Mouse (Mus musculus): ENCODE measurements around the gene H2-Q2. TPM values are rescaled to one million over a fixed set of nuclear protein-coding genes. Genes with fewer than 3 reads are reported as not detected.
A peak's percentile ranks its signal among the peaks of the same experiment; 100 is the strongest.
"Not testable (repeated sequence)": the region's sequence is repeated elsewhere in the genome, so short reads cannot be mapped to it uniquely, and the experiment has no call there.

H2-Q2 gene
- polyA plus RNA-seq, 2 experiments = 0.57 to 1.8 TPM

GRCm38 (mm10) chr17:35379729-35380451 lies 37.8 kb downstream of the H2-Q2 start:
- Histone ChIP-seq H3K9me3 (ENCODE audit: control insufficient read depth, low read length) (no peaks in the 10 kb centered on the region), H3K4me2 (ENCODE audit: low read depth) (peak overlapping the region; percentile 68), H3K36me3 (replicated peaks; ENCODE audit: control insufficient read depth, insufficient read depth, low read depth) (no peaks in the 10 kb centered on the region), H3K27me3 (ENCODE audit: control insufficient read depth, insufficient read depth, low read length) (peaks cover 11% of the 10 kb centered on the region), H3K4me3 (ENCODE audit: insufficient read depth in 1 of 2, low read depth in 2 of 2, low read length in 2 of 2) (peak overlapping the region; percentile 55 to 56), H3K9ac (replicated peaks) (peak overlapping the region; percentile 13; the same call in 1 of the 2 replicates), H3K4me1 (replicated peaks; ENCODE audit: control insufficient read depth in 2 of 2, insufficient read depth in 2 of 2, low read length in 1 of 2) (0 out of 4 replicates have a peak, but pooled peaks cover 0 to 3% of the 10 kb centered on the region in 2 experiments), H3K27ac (no peak overlapping the region)
- DNase-seq (ENCODE audit: low read depth in 3 of 3, low spot score in 3 of 3) (no peak), ATAC-seq (ENCODE audit: insufficient read depth) (peak; percentile 31; the same call in 1 of the 2 replicates)
- WGBS (ENCODE audit: insufficient replicate concordance) = 1% methylated on average over 70 of the region's 70 CpGs
- TF ChIP-seq CTCF (IDR thresholded peaks at IDR 0.05; ENCODE audit: low read depth) = no peak
- no peak for TF ChIP-seq EP300 (IDR thresholded peaks at IDR 0.05; ENCODE audit: low read depth)

GRCm38 (mm10) chr17:35389796-35390195 lies 47.8 kb downstream of the H2-Q2 start:
- WGBS (ENCODE audit: insufficient replicate concordance) = 6% methylated on average over 7 of the region's 7 CpGs
- TF ChIP-seq CTCF (IDR thresholded peaks at IDR 0.05; ENCODE audit: low read depth) = peak; percentile 70
- not testable (repeated sequence) for H3K4me3 ChIP-seq (ENCODE audit: insufficient read depth in 1 of 2, low read depth in 2 of 2, low read length in 2 of 2); DNase-seq (ENCODE audit: low read depth in 3 of 3, low spot score in 3 of 3); H3K36me3 ChIP-seq (replicated peaks; ENCODE audit: control insufficient read depth, insufficient read depth, low read depth); H3K27me3 ChIP-seq (ENCODE audit: control insufficient read depth, insufficient read depth, low read length); H3K4me2 ChIP-seq (ENCODE audit: low read depth); H3K4me1 ChIP-seq (replicated peaks; ENCODE audit: control insufficient read depth in 2 of 2, insufficient read depth in 2 of 2, low read length in 1 of 2); H3K9ac ChIP-seq (replicated peaks); H3K9me3 ChIP-seq (ENCODE audit: control insufficient read depth, low read length); ATAC-seq (ENCODE audit: insufficient read depth); H3K27ac ChIP-seq

- not testable (repeated sequence) for H3K27me3 ChIP-seq (ENCODE audit: control insufficient read depth, insufficient read depth, low read length); DNase-seq (ENCODE audit: low read depth in 3 of 3, low spot score in 3 of 3); H3K9me3 ChIP-seq (ENCODE audit: control insufficient read depth, low read length); H3K4me1 ChIP-seq (replicated peaks; ENCODE audit: control insufficient read depth in 2 of 2, insufficient read depth in 2 of 2, low read length in 1 of 2); H3K4me3 ChIP-seq (ENCODE audit: insufficient read depth in 1 of 2, low read depth in 2 of 2, low read length in 2 of 2); H3K36me3 ChIP-seq (replicated peaks; ENCODE audit: control insufficient read depth, insufficient read depth, low read depth); H3K4me2 ChIP-seq (ENCODE audit: low read depth); H3K9ac ChIP-seq (replicated peaks); ATAC-seq (ENCODE audit: insufficient read depth); H3K27ac ChIP-seq
- WGBS (ENCODE audit: insufficient replicate concordance) = 41% methylated on average over 2 of the region's 2 CpGs
These were observed 50.6 kb downstream of the H2-Q2 start for GRCm38 (mm10) chr17:35392671-35393070.

- H3K4me1 ChIP-seq (replicated peaks; ENCODE audit: control insufficient read depth in 2 of 2, insufficient read depth in 2 of 2, low read length in 1 of 2); H3K9me3 ChIP-seq (ENCODE audit: control insufficient read depth, low read length); H3K4me3 ChIP-seq (ENCODE audit: insufficient read depth in 1 of 2, low read depth in 2 of 2, low read length in 2 of 2); H3K9ac ChIP-seq (replicated peaks); DNase-seq (ENCODE audit: low read depth in 3 of 3, low spot score in 3 of 3); H3K36me3 ChIP-seq (replicated peaks; ENCODE audit: control insufficient read depth, insufficient read depth, low read depth); H3K4me2 ChIP-seq (ENCODE audit: low read depth); H3K27ac ChIP-seq; H3K27me3 ChIP-seq (ENCODE audit: control insufficient read depth, insufficient read depth, low read length): not testable (repeated sequence)
- peak; percentile 77 for ATAC-seq (ENCODE audit: insufficient read depth)
- WGBS (ENCODE audit: insufficient replicate concordance) = 4% methylated on average over 49 of the region's 75 CpGs
These were observed 52.1 kb downstream of the H2-Q2 start for GRCm38 (mm10) chr17:35393864-35394800.

Other genes starting within 250 kb of the H2-Q2 start
- gene Ly6g5c, start 234.0 kb upstream of the H2-Q2 start, polyA plus RNA-seq (2012; rRNA removed) = not detected in 2 replicates
- not detected in 2 replicates for gene Ly6g5c, start 234.0 kb upstream of the H2-Q2 start, polyA plus RNA-seq (2014; fragmentation: Nextera tagmentation; extraction: Ambion mirVana)
- 0.57 and 0.70 TPM in 2 replicates for gene Ly6g5b, start 226.8 kb upstream of the H2-Q2 start, polyA plus RNA-seq (2012; rRNA removed)
- 0.27 TPM in 1 of 2 replicates, not detected in the other for gene Ly6g5b, start 226.8 kb upstream of the H2-Q2 start, polyA plus RNA-seq (2014; fragmentation: Nextera tagmentation; extraction: Ambion mirVana)
- 8.9 and 10.0 TPM in 2 replicates for gene Gpank1, start 220.8 kb upstream of the H2-Q2 start, polyA plus RNA-seq (2012; rRNA removed)
- gene Gpank1, start 220.8 kb upstream of the H2-Q2 start, polyA plus RNA-seq (2014; fragmentation: Nextera tagmentation; extraction: Ambion mirVana) = 12.2 and 12.7 TPM in 2 replicates
- 79.2 and 106 TPM in 2 replicates for gene Csnk2b, start 220.2 kb upstream of the H2-Q2 start, polyA plus RNA-seq (2012; rRNA removed)
- 127 and 142 TPM in 2 replicates for gene Csnk2b, start 220.2 kb upstream of the H2-Q2 start, polyA plus RNA-seq (2014; fragmentation: Nextera tagmentation; extraction: Ambion mirVana)
- gene D17H6S53E, start 215.9 kb upstream of the H2-Q2 start, polyA plus RNA-seq (2012; rRNA removed) = 0.75 and 1.5 TPM in 2 replicates
- gene D17H6S53E, start 215.9 kb upstream of the H2-Q2 start, polyA plus RNA-seq (2014; fragmentation: Nextera tagmentation; extraction: Ambion mirVana) = 1.3 and 1.5 TPM in 2 replicates
- 285 and 317 TPM in 2 replicates for gene Apom, start 210.2 kb upstream of the H2-Q2 start, polyA plus RNA-seq (2012; rRNA removed)
- gene Apom, start 210.2 kb upstream of the H2-Q2 start, polyA plus RNA-seq (2014; fragmentation: Nextera tagmentation; extraction: Ambion mirVana) = 750 and 763 TPM in 2 replicates
- 45.7 and 48.1 TPM in 2 replicates for gene Bag6, start 207.1 kb upstream of the H2-Q2 start, polyA plus RNA-seq (2012; rRNA removed)
- gene Bag6, start 207.1 kb upstream of the H2-Q2 start, polyA plus RNA-seq (2014; fragmentation: Nextera tagmentation; extraction: Ambion mirVana) = 22.9 and 30.5 TPM in 2 replicates
- gene Prrc2a, start 177.3 kb upstream of the H2-Q2 start, polyA plus RNA-seq (2012; rRNA removed) = 61.4 and 67.5 TPM in 2 replicates
- gene Prrc2a, start 177.3 kb upstream of the H2-Q2 start, polyA plus RNA-seq (2014; fragmentation: Nextera tagmentation; extraction: Ambion mirVana) = 33.4 and 46.0 TPM in 2 replicates
- gene Aif1, start 166.2 kb upstream of the H2-Q2 start, polyA plus RNA-seq (2012; rRNA removed) = 3.1 and 8.1 TPM in 2 replicates
- 18.6 and 20.7 TPM in 2 replicates for gene Aif1, start 166.2 kb upstream of the H2-Q2 start, polyA plus RNA-seq (2014; fragmentation: Nextera tagmentation; extraction: Ambion mirVana)
- gene Lst1, start 153.8 kb upstream of the H2-Q2 start, polyA plus RNA-seq (2012; rRNA removed) = 25.6 and 37.4 TPM in 2 replicates
- 32.8 and 37.7 TPM in 2 replicates for gene Lst1, start 153.8 kb upstream of the H2-Q2 start, polyA plus RNA-seq (2014; fragmentation: Nextera tagmentation; extraction: Ambion mirVana)
- gene Ltb, start 147.8 kb upstream of the H2-Q2 start, polyA plus RNA-seq (2012; rRNA removed) = 0.47 and 0.70 TPM in 2 replicates
- 0.28 and 0.64 TPM in 2 replicates for gene Ltb, start 147.8 kb upstream of the H2-Q2 start, polyA plus RNA-seq (2014; fragmentation: Nextera tagmentation; extraction: Ambion mirVana)
- 0.42 and 0.73 TPM in 2 replicates for gene Tnf, start 140.2 kb upstream of the H2-Q2 start, polyA plus RNA-seq (2012; rRNA removed)
- gene Tnf, start 140.2 kb upstream of the H2-Q2 start, polyA plus RNA-seq (2014; fragmentation: Nextera tagmentation; extraction: Ambion mirVana) = 0.15 and 0.43 TPM in 2 replicates
- gene Lta, start 136.9 kb upstream of the H2-Q2 start, polyA plus RNA-seq (2012; rRNA removed) = 0.04 and 0.07 TPM in 2 replicates
- gene Lta, start 136.9 kb upstream of the H2-Q2 start, polyA plus RNA-seq (2014; fragmentation: Nextera tagmentation; extraction: Ambion mirVana) = not detected in 2 replicates
- 0.19 and 0.21 TPM in 2 replicates for gene Gm16181, start 121.4 kb upstream of the H2-Q2 start, polyA plus RNA-seq (2012; rRNA removed)
- gene Gm16181, start 121.4 kb upstream of the H2-Q2 start, polyA plus RNA-seq (2014; fragmentation: Nextera tagmentation; extraction: Ambion mirVana) = not detected in 2 replicates
- gene Atp6v1g2, start 108.6 kb upstream of the H2-Q2 start, polyA plus RNA-seq (2012; rRNA removed) = 1.8 and 1.9 TPM in 2 replicates
- gene Atp6v1g2, start 108.6 kb upstream of the H2-Q2 start, polyA plus RNA-seq (2014; fragmentation: Nextera tagmentation; extraction: Ambion mirVana) = 0.76 and 0.97 TPM in 2 replicates
- 3.6 and 4.2 TPM in 2 replicates for gene Nfkbil1, start 106.5 kb upstream of the H2-Q2 start, polyA plus RNA-seq (2012; rRNA removed)
- 1.1 and 1.3 TPM in 2 replicates for gene Nfkbil1, start 106.5 kb upstream of the H2-Q2 start, polyA plus RNA-seq (2014; fragmentation: Nextera tagmentation; extraction: Ambion mirVana)
- gene Ddx39b, start 100.5 kb upstream of the H2-Q2 start, polyA plus RNA-seq (2012; rRNA removed) = 161 and 199 TPM in 2 replicates
- gene Ddx39b, start 100.5 kb upstream of the H2-Q2 start, polyA plus RNA-seq (2014; fragmentation: Nextera tagmentation; extraction: Ambion mirVana) = 127 and 143 TPM in 2 replicates
- gene H2-D1, start 79.5 kb upstream of the H2-Q2 start, polyA plus RNA-seq (2012; rRNA removed) = 29.2 and 37.1 TPM in 2 replicates
- 55.6 and 57.2 TPM in 2 replicates for gene H2-D1, start 79.5 kb upstream of the H2-Q2 start, polyA plus RNA-seq (2014; fragmentation: Nextera tagmentation; extraction: Ambion mirVana)
- 0.50 and 0.56 TPM in 2 replicates for gene H2-Q1, start 21.8 kb upstream of the H2-Q2 start, polyA plus RNA-seq (2012; rRNA removed)
- gene H2-Q1, start 21.8 kb upstream of the H2-Q2 start, polyA plus RNA-seq (2014; fragmentation: Nextera tagmentation; extraction: Ambion mirVana) = 0.58 and 1.2 TPM in 2 replicates
- gene H2-Q4, start 37.4 kb downstream of the H2-Q2 start, polyA plus RNA-seq (2012; rRNA removed) = 5.4 TPM in 2 replicates
- gene H2-Q4, start 37.4 kb downstream of the H2-Q2 start, polyA plus RNA-seq (2014; fragmentation: Nextera tagmentation; extraction: Ambion mirVana) = 1.2 and 1.3 TPM in 2 replicates
- 10.3 and 11.2 TPM in 2 replicates for gene H2-Q6, start 82.6 kb downstream of the H2-Q2 start, polyA plus RNA-seq (2012; rRNA removed)
- 7.6 and 11.1 TPM in 2 replicates for gene H2-Q6, start 82.6 kb downstream of the H2-Q2 start, polyA plus RNA-seq (2014; fragmentation: Nextera tagmentation; extraction: Ambion mirVana)
- 21.8 and 24.4 TPM in 2 replicates for gene H2-Q7, start 96.9 kb downstream of the H2-Q2 start, polyA plus RNA-seq (2012; rRNA removed)
- 19.0 and 20.7 TPM in 2 replicates for gene H2-Q7, start 96.9 kb downstream of the H2-Q2 start, polyA plus RNA-seq (2014; fragmentation: Nextera tagmentation; extraction: Ambion mirVana)
- gene H2-Q10, start 127.8 kb downstream of the H2-Q2 start, polyA plus RNA-seq (2012; rRNA removed) = 119 and 136 TPM in 2 replicates
- gene H2-Q10, start 127.8 kb downstream of the H2-Q2 start, polyA plus RNA-seq (2014; fragmentation: Nextera tagmentation; extraction: Ambion mirVana) = 195 and 206 TPM in 2 replicates
- not detected in 2 replicates for gene Pou5f1, start 163.8 kb downstream of the H2-Q2 start, polyA plus RNA-seq (2012; rRNA removed)
- gene Pou5f1, start 163.8 kb downstream of the H2-Q2 start, polyA plus RNA-seq (2014; fragmentation: Nextera tagmentation; extraction: Ambion mirVana) = not detected in 2 replicates
- 30.0 and 30.5 TPM in 2 replicates for gene Tcf19, start 174.6 kb downstream of the H2-Q2 start, polyA plus RNA-seq (2012; rRNA removed)
- 46.0 and 46.2 TPM in 2 replicates for gene Tcf19, start 174.6 kb downstream of the H2-Q2 start, polyA plus RNA-seq (2014; fragmentation: Nextera tagmentation; extraction: Ambion mirVana)
- gene Cchcr1, start 174.9 kb downstream of the H2-Q2 start, polyA plus RNA-seq (2012; rRNA removed) = 7.5 and 9.4 TPM in 2 replicates
- gene Cchcr1, start 174.9 kb downstream of the H2-Q2 start, polyA plus RNA-seq (2014; fragmentation: Nextera tagmentation; extraction: Ambion mirVana) = 3.8 and 4.9 TPM in 2 replicates
- gene Psors1c2, start 191.0 kb downstream of the H2-Q2 start, polyA plus RNA-seq (2012; rRNA removed) = 0.05 and 0.09 TPM in 2 replicates
- gene Psors1c2, start 191.0 kb downstream of the H2-Q2 start, polyA plus RNA-seq (2014; fragmentation: Nextera tagmentation; extraction: Ambion mirVana) = not detected in 2 replicates
- not detected in 2 replicates for gene Cdsn, start 209.9 kb downstream of the H2-Q2 start, polyA plus RNA-seq (2012; rRNA removed)
- not detected in 2 replicates for gene Cdsn, start 209.9 kb downstream of the H2-Q2 start, polyA plus RNA-seq (2014; fragmentation: Nextera tagmentation; extraction: Ambion mirVana)
- gene 2300002M23Rik, start 225.2 kb downstream of the H2-Q2 start, polyA plus RNA-seq (2012; rRNA removed) = not detected in 2 replicates
- gene 2300002M23Rik, start 225.2 kb downstream of the H2-Q2 start, polyA plus RNA-seq (2014; fragmentation: Nextera tagmentation; extraction: Ambion mirVana) = not detected in 2 replicates